Mouse (Mus musculus) erythroblast, embryonic 14.5 days (primary cell): ENCODE results near the gene Ppp1r37.

Experiments
- GATA1 ChIP-seq: IDR thresholded peaks from 2 replicates; pipeline ENCODE4 v1.6.1; 2012; ENCODE audit warnings: low read length, inconsistent platforms, mixed read lengths
- TAL1 ChIP-seq: IDR thresholded peaks from 3 replicates; pipeline ENCODE4 v1.6.1; 2012; ENCODE audit warnings: low read length, inconsistent platforms, mixed read lengths

- no peak for TF ChIP-seq GATA1
- TF ChIP-seq TAL1 = no peak
Observed at GRCm38 (mm10) chr7:19512353-19512752, 50.5 kb downstream of the Ppp1r37 start.
